Mouse (Mus musculus) stomach, postnatal 0 days (tissue): Measurements from ENCODE around the gene Oaf. TPM values are rescaled to one million over a fixed set of nuclear protein-coding genes. Genes with fewer than 3 reads are reported as not detected.
A peak's percentile ranks its signal among the peaks of the same experiment; 100 is the strongest.

ENCODE experiments used
- ATAC-seq: fragments of 200-750 bp; cut with Nextera tagmentation; 2 replicates; pipeline ENCODE4 v1.8.0; 2017; ENCODE audit not compliant: low FRiP score, low TSS enrichment
- DNase-seq: peaks from one replicate; pipeline ENCODE4 v3.0.0-alpha.2; 2016; ENCODE audit warnings: low spot score
- H3K27ac ChIP-seq: fragments of 300-500 bp; sonication (generic); replicated peaks from 2 replicates; pipeline ENCODE4 v1.5.1; 2014; ENCODE audit warnings: mild to moderate bottlenecking, control low read depth
- H3K27me3 ChIP-seq: fragments of 300-500 bp; sonication (generic); 2 replicates; pipeline ENCODE4 v1.6.1; 2014; ENCODE audit warnings: low read length; ENCODE audit not compliant: control insufficient read depth, insufficient read depth
- H3K36me3 ChIP-seq: fragments of 300-500 bp; sonication (generic); 2 replicates; pipeline ENCODE4 v1.6.1; 2014; ENCODE audit warnings: low read length, mixed read lengths; ENCODE audit not compliant: control insufficient read depth, insufficient read depth
- H3K4me1 ChIP-seq: fragments of 300-500 bp; sonication (generic); replicated peaks from 2 replicates; pipeline ENCODE4 v1.6.1; 2014; ENCODE audit warnings: antibody characterized with exemption; ENCODE audit not compliant: control insufficient read depth, insufficient read depth
- H3K4me2 ChIP-seq: fragments of 300-500 bp; sonication (generic); replicated peaks from 2 replicates; pipeline ENCODE4 v1.6.1; 2014; ENCODE audit warnings: low read depth, mild to moderate bottlenecking, control low read depth, moderate library complexity
- H3K4me3 ChIP-seq: fragments of 300-500 bp; sonication (generic); 2 replicates; pipeline ENCODE4 v1.5.1; 2014; ENCODE audit warnings: low read depth, low read length, control low read depth
- H3K9ac ChIP-seq: fragments of 300-500 bp; sonication (generic); 2 replicates; pipeline ENCODE4 v1.6.1; 2014; ENCODE audit warnings: mild to moderate bottlenecking, low read length, control low read depth, mixed read lengths
- H3K9me3 ChIP-seq: fragments of 300-500 bp; sonication (generic); 2 replicates; pipeline ENCODE4 v1.6.1; 2016; ENCODE audit warnings: low read length; ENCODE audit not compliant: control insufficient read depth
- CTCF ChIP-seq: IDR thresholded peaks from 2 replicates; pipeline ENCODE4 v1.5.1; 2016; ENCODE audit warnings: antibody characterized with exemption, low read depth, mild to moderate bottlenecking, moderate library complexity
- EP300 ChIP-seq: optimal IDR thresholded peaks from 2 replicates; pipeline ENCODE3; 2016; ENCODE audit warnings: antibody characterized with exemption
- WGBS: fragments of 180-500 bp; shearing (Covaris S2); extraction: QIAGEN DNeasy Blood & Tissue Kit; methylation state at CpG from one replicate; pipeline ENCODE4 v1.1.7; 2014; 5-methylcytosine and 5-hydroxymethylcytosine counted together
- polyA plus RNA-seq: library from polyadenylated mRNA; unstranded; fragments of >200 nt; fragmentation: Nextera tagmentation; extraction: Ambion mirVana; gene quantifications from 2 replicates; pipeline ENCODE4 v1.2.1, GENCODE M21; 2015

Gene Oaf
- polyA plus RNA-seq: 30.9 and 31.9 TPM in 2 replicates

GRCm38 (mm10) chr9:43239712-43240593 lies at the start of gene Oaf:
Gene Oaf, minus strand, starts transcription at chr9:43239911.
- WGBS: under 1% methylated on average over 44 of the region's 44 CpGs
- Histone ChIP-seq H3K4me3 (peak within 1 kb of the TSS; percentile 79), H3K4me1 (peaks cover 14% of the 10 kb centered on the region), H3K27me3 (no peaks in the 10 kb centered on the region), H3K4me2 (peak within 1 kb of the TSS; percentile 83), H3K9ac (peak within 1 kb of the TSS; percentile 79), H3K36me3 (no peaks in the 10 kb centered on the region), H3K9me3 (no peaks in the 10 kb centered on the region), H3K27ac (peak within 1 kb of the TSS; percentile 91)
- ATAC-seq (peak; percentile 89), DNase-seq (peak; percentile 89)
- TF ChIP-seq CTCF (no peak), EP300 (peak; percentile 72)

- Histone ChIP-seq H3K9ac (no peak overlapping the region), H3K4me2 (no peak overlapping the region), H3K9me3 (no peaks in the 10 kb centered on the region), H3K4me1 (no peaks in the 10 kb centered on the region), H3K4me3 (no peak overlapping the region), H3K27me3 (no peaks in the 10 kb centered on the region), H3K27ac (no peak overlapping the region), H3K36me3 (no peaks in the 10 kb centered on the region)
- peak; percentile 74 for DNase-seq
- TF ChIP-seq CTCF (peak; percentile 88), EP300 (no peak)
- ATAC-seq: peak; percentile 44; the same call in 1 of the 2 replicates
- 5% methylated on average over 20 of the region's 20 CpGs for WGBS
These were observed 47.2 kb upstream of the Oaf start for GRCm38 (mm10) chr9:43286870-43287269.

- 66% methylated on average over 4 of the region's 4 CpGs for WGBS
- TF ChIP-seq CTCF: no peak
- no peak for TF ChIP-seq EP300
- Histone ChIP-seq H3K4me1 (no peaks in the 10 kb centered on the region), H3K4me2 (no peak overlapping the region), H3K9ac (no peak overlapping the region), H3K36me3 (no peaks in the 10 kb centered on the region), H3K9me3 (no peaks in the 10 kb centered on the region), H3K4me3 (no peak overlapping the region), H3K27me3 (no peaks in the 10 kb centered on the region), H3K27ac (0 out of 2 replicates have a peak overlapping the region, but pooled peaks have one; percentile 45)
- ATAC-seq: no peak
- DNase-seq: no peak
These were observed 45.6 kb upstream of the Oaf start for GRCm38 (mm10) chr9:43285281-43285680.

GRCm38 (mm10) chr9:43284284-43284683 lies 44.6 kb upstream of the Oaf start:
- no peak overlapping the region for H3K4me3 ChIP-seq
- no peak overlapping the region for H3K27ac ChIP-seq
- H3K9ac ChIP-seq: no peak overlapping the region
- 10% methylated on average over 6 of the region's 6 CpGs for WGBS
- peak; percentile 88 for DNase-seq
- no peaks in the 10 kb centered on the region for H3K27me3 ChIP-seq
- TF ChIP-seq CTCF: peak; percentile 97
- TF ChIP-seq EP300: no peak
- ATAC-seq: peak; percentile 88
- no peak overlapping the region for H3K4me2 ChIP-seq
- H3K4me1 ChIP-seq: no peaks in the 10 kb centered on the region
- H3K9me3 ChIP-seq: no peaks in the 10 kb centered on the region
- no peaks in the 10 kb centered on the region for H3K36me3 ChIP-seq

- Histone ChIP-seq H3K4me3 (no peak overlapping the region), H3K4me2 (no peak overlapping the region), H3K4me1 (no peaks in the 10 kb centered on the region), H3K9ac (no peak overlapping the region), H3K27me3 (no peaks in the 10 kb centered on the region), H3K27ac (no peak overlapping the region), H3K36me3 (no peaks in the 10 kb centered on the region), H3K9me3 (no peaks in the 10 kb centered on the region)
- TF ChIP-seq CTCF (no peak), EP300 (no peak)
- DNase-seq (no peak), ATAC-seq (peak; percentile 25; the same call in 1 of the 2 replicates)
- WGBS: 67% methylated on average over 9 of the region's 9 CpGs
These were observed 34.0 kb upstream of the Oaf start for GRCm38 (mm10) chr9:43273735-43274134.
